In genomic region chrX:12348117-12348516, GRCm38 (mm10) we compare ENCODE assay signal across 8 mouse cellular contexts.
A peak's percentile ranks its signal among the peaks of the same experiment; 100 is the strongest.
DNase-seq lines count a peak whose midpoint lies in the region; ATAC-seq and TF ChIP-seq lines count a peak whose summit lies in the region.
"Had no signal": no experiment of that assay in that cellular context is flagged by ENCODE, and none has a peak within 500 bp of the region (broad histone marks: within the 10 kb centered on the region; RNA-seq: fewer than 3 reads in every experiment).

No protein-coding gene starts in this region.

- WGBS in liver, adult 2 months: 36% methylated on average over 8 of the region's 8 CpGs
- WGBS in liver, embryonic 11.5 days: 43% methylated on average over 8 of the region's 8 CpGs
- WGBS in liver, embryonic 14.5 days (ENCODE audit: insufficient replicate concordance): 42% methylated on average over 8 of the region's 8 CpGs

- no peak for TF ChIP-seq POLR2A in liver, adult 2 months (IDR thresholded peaks at IDR 0.05; ENCODE audit: extremely low read depth, insufficient read depth, low read length)

- H3K4me3 ChIP-seq in liver, adult 2 months (ENCODE audit: insufficient read depth, low read depth, low read length): no peak overlapping the region
- H3K4me3 ChIP-seq in liver, embryonic 11.5 days (ENCODE audit: low read depth, low read length): no peak overlapping the region
- no peak overlapping the region for H3K4me3 ChIP-seq in liver, embryonic 14.5 days (ENCODE audit: insufficient read depth in 1 of 2, low read depth in 2 of 2, low read length in 2 of 2)
- H3K4me3 ChIP-seq: forebrain, embryonic 10.5 days had no signal

- no peaks in the 10 kb centered on the region for H3K4me1 ChIP-seq in liver, adult 2 months (ENCODE audit: control insufficient read depth, insufficient read depth, low read length)
- no peaks in the 10 kb centered on the region for H3K4me1 ChIP-seq in liver, embryonic 11.5 days (replicated peaks; ENCODE audit: control insufficient read depth, insufficient read depth, low read length)
- H3K4me1 ChIP-seq in liver, embryonic 14.5 days (replicated peaks; ENCODE audit: control insufficient read depth in 2 of 2, insufficient read depth in 2 of 2, low read length in 1 of 2): no peaks in the 10 kb centered on the region
- H3K4me1 ChIP-seq: forebrain, embryonic 10.5 days had no signal

- H3K4me2 ChIP-seq in liver, embryonic 11.5 days: no peak overlapping the region
- no peak overlapping the region for H3K4me2 ChIP-seq in liver, embryonic 14.5 days (ENCODE audit: low read depth)

- no peaks in the 10 kb centered on the region for H3K9me3 ChIP-seq in liver, embryonic 11.5 days (ENCODE audit: control insufficient read depth, low read length)
- no peaks in the 10 kb centered on the region for H3K9me3 ChIP-seq in liver, embryonic 14.5 days (ENCODE audit: control insufficient read depth, low read length)
- H3K9me3 ChIP-seq: forebrain, embryonic 10.5 days had no signal

- no peaks in the 10 kb centered on the region for H3K79me2 ChIP-seq in liver, adult 2 months (ENCODE audit: control insufficient read depth, insufficient read depth, low read length)

- H3K36me3 ChIP-seq in liver, adult 2 months (ENCODE audit: control insufficient read depth, insufficient read depth, low read length): no peaks in the 10 kb centered on the region
- no peaks in the 10 kb centered on the region for H3K36me3 ChIP-seq in liver, embryonic 11.5 days (ENCODE audit: control insufficient read depth, insufficient read depth, low read length)
- no peaks in the 10 kb centered on the region for H3K36me3 ChIP-seq in liver, embryonic 14.5 days (replicated peaks; ENCODE audit: control insufficient read depth, insufficient read depth, low read depth)
- H3K36me3 ChIP-seq: forebrain, embryonic 10.5 days had no signal

- no peak for TF ChIP-seq EP300 in liver, embryonic 14.5 days (IDR thresholded peaks at IDR 0.05; ENCODE audit: low read depth)

- no peak for ATAC-seq in liver, embryonic 11.5 days (replicated peaks; ENCODE audit: low FRiP score)
- no peak for ATAC-seq in liver, embryonic 14.5 days (ENCODE audit: insufficient read depth)

- no peaks in the 10 kb centered on the region for H3K27me3 ChIP-seq in liver, adult 2 months (ENCODE audit: control insufficient read depth, insufficient read depth, low read length)
- H3K27me3 ChIP-seq in liver, embryonic 11.5 days (replicated peaks; ENCODE audit: control insufficient read depth, insufficient read depth, low read length): peaks cover 2% of the 10 kb centered on the region; the same call in 1 of the 2 replicates
- H3K27me3 ChIP-seq in liver, embryonic 14.5 days (ENCODE audit: control insufficient read depth, insufficient read depth, low read length): no peaks in the 10 kb centered on the region

- no peak overlapping the region for H3K27ac ChIP-seq in liver, adult 2 months (replicated peaks; ENCODE audit: insufficient read depth, low read depth, low read length)
- H3K27ac ChIP-seq in liver, embryonic 11.5 days (ENCODE audit: low read depth, low read length): no peak overlapping the region
- no peak overlapping the region for H3K27ac ChIP-seq in liver, embryonic 14.5 days
- H3K27ac ChIP-seq: forebrain, embryonic 10.5 days had no signal

- peak; percentile 40 for TF ChIP-seq CTCF in liver, adult 2 months (IDR thresholded peaks at IDR 0.05; ENCODE audit: low read depth, low read length)
- peak; percentile 67 for TF ChIP-seq CTCF in liver, embryonic 14.5 days (IDR thresholded peaks at IDR 0.05; ENCODE audit: low read depth)

- intact Hi-C loops in gastrocnemius, postnatal 14 days (cut with DNase I; ENCODE audit: low total_unique reads): no loop called here

- H3K9ac ChIP-seq in liver, adult 2 months (ENCODE audit: low read depth, low read length): no peak overlapping the region
- H3K9ac ChIP-seq in liver, embryonic 11.5 days (ENCODE audit: low read depth, low read length): no peak overlapping the region
- H3K9ac ChIP-seq in liver, embryonic 14.5 days (replicated peaks): no peak overlapping the region

- DNase-seq in liver, adult 2 months (ENCODE audit: extremely low read depth, low read depth, low spot score): peak; percentile 79
- no peak for DNase-seq in liver, embryonic 11.5 days (ENCODE audit: low spot score)
- peak; percentile 5 for DNase-seq in adipocyte (ENCODE audit: low spot score)
- peak in 2 of 3 experiments; percentile 9 to 35 for DNase-seq in liver, embryonic 14.5 days (ENCODE audit: low read depth in 3 of 3, low spot score in 3 of 3)
- DNase-seq in thymus, postnatal 36 days: peak; percentile 12
- no peak for DNase-seq in layer of hippocampus, adult 8-10 months (ENCODE audit: low spot score in 2 of 2)
- no peak for DNase-seq in gastrocnemius, postnatal 14 days

Comparison
In these comparisons a context has a peak if more than half of its experiments do, and no peak if none do; other contexts are left out.
1. DNase-seq: peak in liver, adult 2 months (single experiment), adipocyte (single experiment), liver, embryonic 14.5 days (2 of 3) and thymus, postnatal 36 days (2 of 2); none in liver, embryonic 11.5 days (single experiment), layer of hippocampus, adult 8-10 months (0 of 2) and gastrocnemius, postnatal 14 days (single experiment).